Mouse (Mus musculus) frontal cortex, postnatal 10 days (tissue): ENCODE data around the gene Abhd17b.

ENCODE experiments used
- DNase-seq, 2 experiments: peaks; one replicate each; pipeline ENCODE4 v3.0.0; 2022; ENCODE audit warnings: low spot score in 2 of 2, mixed read lengths in 1 of 2

Gene Abhd17b

GRCm38 (mm10) chr19:21731887-21732286, 78.9 kb downstream of the Abhd17b start:
- no peak for DNase-seq

- DNase-seq: no peak
Measured at GRCm38 (mm10) chr19:21733176-21733575, 80.2 kb downstream of the Abhd17b start.

- DNase-seq: peak in 1 of 2 experiments; percentile 34
Measured at GRCm38 (mm10) chr19:21734112-21734511, 81.1 kb downstream of the Abhd17b start.
